Mouse (Mus musculus) midbrain, postnatal 0 days (tissue): ENCODE measurements around the gene Rbfox2. TPM values are rescaled to one million over a fixed set of nuclear protein-coding genes. Genes with fewer than 3 reads are reported as not detected.

Experiments used
- ATAC-seq: fragments of 200-750 bp; cut with Nextera tagmentation; 2 replicates; pipeline ENCODE4 v1.8.0; 2017; ENCODE audit warnings: moderate number of reproducible peaks, mild to moderate bottlenecking, moderate TSS enrichment, moderate library complexity; ENCODE audit not compliant: low FRiP score
- DNase-seq: peaks from one replicate; pipeline ENCODE4 v3.0.0-alpha.2; 2015; ENCODE audit warnings: low spot score
- H3K27ac ChIP-seq: fragments of 300-500 bp; sonication (generic); 2 replicates; pipeline ENCODE4 v1.5.1; 2014; ENCODE audit warnings: low read depth, mild to moderate bottlenecking, low read length, mixed read lengths
- H3K27me3 ChIP-seq: fragments of 300-500 bp; sonication (generic); 2 replicates; pipeline ENCODE4 v1.6.1; 2014; ENCODE audit warnings: low read length, control low read depth, mixed read lengths; ENCODE audit not compliant: insufficient read depth
- H3K36me3 ChIP-seq: fragments of 300-500 bp; sonication (generic); 2 replicates; pipeline ENCODE4 v1.6.1; 2014; ENCODE audit warnings: low read length, control low read depth, mixed read lengths; ENCODE audit not compliant: insufficient read depth
- H3K4me1 ChIP-seq: fragments of 300-500 bp; sonication (generic); 2 replicates; pipeline ENCODE4 v1.6.1; 2014; ENCODE audit warnings: mild to moderate bottlenecking, control low read depth, antibody characterized with exemption, low read length, mixed read lengths; ENCODE audit not compliant: insufficient read depth
- H3K4me2 ChIP-seq: fragments of 300-500 bp; sonication (generic); 2 replicates; pipeline ENCODE4 v1.6.1; 2014; ENCODE audit warnings: low read depth, mild to moderate bottlenecking, low read length, mixed read lengths; ENCODE audit not compliant: poor library complexity, severe bottlenecking
- H3K4me3 ChIP-seq: fragments of 300-500 bp; sonication (generic); 2 replicates; pipeline ENCODE4 v1.5.1; 2014; ENCODE audit warnings: low read depth, mild to moderate bottlenecking, low read length, moderate library complexity
- H3K9ac ChIP-seq: fragments of 300-500 bp; sonication (generic); replicated peaks from 2 replicates; pipeline ENCODE4 v1.6.1; 2014; ENCODE audit warnings: mild to moderate bottlenecking, low read length, moderate library complexity, mixed read lengths; ENCODE audit not compliant: poor library complexity, severe bottlenecking
- H3K9me3 ChIP-seq: fragments of 300-500 bp; sonication (generic); 2 replicates; pipeline ENCODE4 v1.6.1; 2016; ENCODE audit warnings: low read length, control low read depth
- CTCF ChIP-seq: IDR thresholded peaks from 2 replicates; pipeline ENCODE4 v1.5.1; 2016; ENCODE audit warnings: antibody characterized with exemption, mild to moderate bottlenecking
- WGBS: fragments of 180-500 bp; shearing (Covaris S2); extraction: QIAGEN DNeasy Blood & Tissue Kit; methylation state at CpG from one replicate; pipeline ENCODE4 v1.1.7; 2014; 5-methylcytosine and 5-hydroxymethylcytosine counted together
- polyA plus RNA-seq: library from polyadenylated mRNA; unstranded; fragments of >200 nt; fragmentation: Nextera tagmentation; extraction: Ambion mirVana; gene quantifications from 2 replicates; pipeline ENCODE4 v1.2.1, GENCODE M21; 2015
- total RNA-seq: library from RNA; depleted of rRNA; stranded (reverse); fragments of >200 nt; gene quantifications from 2 replicates; pipeline ENCODE4 v1.2.3, GENCODE M21; 2014

Gene Rbfox2
- total and polyA plus RNA-seq, 2 experiments from 2014 or later, result 96.6 to 360 TPM

DNA sequence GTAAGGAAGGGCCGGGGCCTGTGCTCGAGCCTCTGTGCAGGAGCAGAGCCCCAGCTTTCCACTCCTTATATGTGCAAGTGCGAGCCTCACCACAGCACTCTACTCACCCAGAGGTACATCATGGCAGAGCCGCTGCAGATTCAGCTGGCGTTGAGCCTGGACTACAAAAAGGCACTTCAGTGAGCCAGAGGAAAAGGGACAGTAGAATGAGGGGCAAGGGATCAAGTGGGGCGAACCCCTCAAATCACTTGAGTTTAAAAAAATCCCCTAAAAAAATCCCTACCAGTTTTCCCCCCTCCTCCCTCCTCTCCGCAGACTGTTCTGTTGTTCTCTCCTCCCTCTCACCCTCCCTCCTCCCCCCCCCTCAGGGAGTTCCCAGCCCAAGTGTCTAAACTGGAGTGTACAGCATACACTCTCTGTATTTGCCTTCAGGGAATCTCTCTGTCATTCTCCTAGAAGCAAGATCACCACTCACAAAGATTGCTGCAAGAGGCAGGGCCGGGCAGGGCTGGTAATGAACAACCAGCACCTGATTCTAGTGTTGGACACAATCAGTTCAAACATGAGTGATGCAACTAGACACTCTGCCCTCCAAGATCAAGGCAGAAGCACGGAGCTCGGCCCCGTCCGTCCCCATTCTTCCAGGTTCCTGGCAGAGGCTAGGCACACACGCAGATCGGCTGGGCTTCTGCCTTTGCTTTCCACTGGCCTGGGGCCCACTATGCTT is 103.4 kb downstream of the Rbfox2 start:
- Histone ChIP-seq H3K36me3 (0 out of 2 replicates have a peak, but pooled peaks cover 2% of the 10 kb centered on the region), H3K4me1 (peaks cover 6% of the 10 kb centered on the region; the same call in 1 of the 2 replicates), H3K4me2 (no peak overlapping the region), H3K9me3 (no peaks in the 10 kb centered on the region), H3K9ac (no peak overlapping the region), H3K27me3 (no peaks in the 10 kb centered on the region), H3K4me3 (no peak overlapping the region), H3K27ac (peak overlapping the region; percentile 47; the same call in 1 of the 2 replicates)
- no peak for TF ChIP-seq CTCF
- DNase-seq, result no peak
- no peak for ATAC-seq
- WGBS, result 48% methylated on average over 14 of the region's 14 CpGs

DNA sequence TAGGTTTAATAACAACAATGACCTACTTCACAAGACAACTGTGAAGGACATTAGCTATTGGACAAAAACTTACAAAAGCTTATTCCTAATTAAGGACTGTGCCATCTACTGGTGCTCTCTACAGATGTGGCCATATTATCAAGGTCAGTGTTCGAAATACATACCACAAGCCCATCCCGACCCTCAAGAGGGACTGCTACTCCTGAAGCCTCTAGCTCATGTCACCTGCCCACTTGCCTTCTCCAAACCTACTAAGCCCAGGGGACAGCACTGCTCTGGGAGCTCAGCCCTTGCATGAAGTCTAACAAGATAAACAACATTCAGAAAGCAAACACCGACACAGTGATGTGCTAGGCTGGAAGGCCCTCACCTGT is 103.9 kb downstream of the Rbfox2 start:
- no peak for TF ChIP-seq CTCF
- DNase-seq (no peak), ATAC-seq (no peak)
- Histone ChIP-seq H3K4me1 (peaks cover 6% of the 10 kb centered on the region; the same call in 1 of the 2 replicates), H3K27ac (no peak overlapping the region; the same call in 1 of the 2 replicates), H3K4me3 (no peak overlapping the region), H3K27me3 (no peaks in the 10 kb centered on the region), H3K9me3 (no peaks in the 10 kb centered on the region), H3K9ac (no peak overlapping the region), H3K36me3 (0 out of 2 replicates have a peak, but pooled peaks cover 2% of the 10 kb centered on the region), H3K4me2 (no peak overlapping the region)
- 83% methylated on average over 3 of the region's 3 CpGs for WGBS

DNA sequence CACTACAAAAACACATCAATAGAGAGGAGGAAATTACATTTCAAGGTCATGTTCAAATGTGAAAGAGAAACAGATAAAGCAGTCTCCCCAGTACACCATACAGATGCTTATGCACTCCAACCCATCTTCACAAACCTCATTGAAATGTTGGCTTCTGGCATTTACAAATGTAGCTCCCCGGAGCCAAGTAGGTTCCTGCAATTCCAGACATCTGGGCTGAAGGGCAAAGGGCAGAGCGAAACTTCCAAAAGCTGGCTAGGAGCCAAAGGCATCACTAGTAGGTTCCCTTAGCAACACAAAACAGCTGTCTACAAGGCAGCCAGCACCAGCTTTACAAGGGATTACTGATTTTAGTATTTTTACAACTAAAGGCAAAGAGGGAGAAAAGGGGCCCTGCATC is 104.6 kb downstream of the Rbfox2 start:
- Histone ChIP-seq H3K36me3 (0 out of 2 replicates have a peak, but pooled peaks cover 2% of the 10 kb centered on the region), H3K27ac (no peak overlapping the region)

DNA sequence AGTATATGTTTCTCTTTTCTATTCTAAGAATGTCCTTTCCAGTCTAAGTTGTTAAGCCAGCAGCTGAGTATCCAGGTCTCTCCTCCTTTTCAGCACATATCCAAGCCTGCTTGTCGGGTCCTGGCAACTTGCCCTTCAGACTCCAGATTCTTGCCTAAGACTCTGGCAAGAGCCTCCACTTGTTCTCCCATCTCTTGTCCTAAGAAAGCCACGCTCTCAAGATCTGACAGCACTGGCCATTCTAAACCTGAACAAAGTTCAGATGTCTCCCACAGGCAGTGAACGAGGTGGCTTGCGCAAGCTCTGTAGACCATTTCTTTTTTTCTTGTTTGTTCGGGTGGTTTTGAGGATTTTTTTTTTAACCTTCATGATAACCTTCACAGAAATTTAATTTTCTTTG is 110.0 kb downstream of the Rbfox2 start:
- 79% methylated on average over 5 of the region's 5 CpGs for WGBS
- DNase-seq (peak; percentile 48), ATAC-seq (no peak)
- no peak for TF ChIP-seq CTCF
- H3K4me3 ChIP-seq, result no peak overlapping the region
- H3K9ac ChIP-seq, result no peak overlapping the region
- no peak overlapping the region for H3K4me2 ChIP-seq
- no peaks in the 10 kb centered on the region for H3K4me1 ChIP-seq
- H3K27ac ChIP-seq, result no peak overlapping the region
- H3K9me3 ChIP-seq, result no peaks in the 10 kb centered on the region
- H3K27me3 ChIP-seq, result no peaks in the 10 kb centered on the region
- 0 out of 2 replicates have a peak, but pooled peaks cover 2% of the 10 kb centered on the region for H3K36me3 ChIP-seq

More for the DNA sequence above, 104.6 kb downstream of the Rbfox2 start:
- H3K4me2 ChIP-seq, result no peak overlapping the region
- peaks cover 6% of the 10 kb centered on the region; the same call in 1 of the 2 replicates for H3K4me1 ChIP-seq
- ATAC-seq, result no peak
- TF ChIP-seq CTCF, result no peak
- DNase-seq, result peak; percentile 44
- no peaks in the 10 kb centered on the region for H3K9me3 ChIP-seq
- no peak overlapping the region for H3K9ac ChIP-seq
- no peak overlapping the region for H3K4me3 ChIP-seq
- no peaks in the 10 kb centered on the region for H3K27me3 ChIP-seq
- WGBS, result 28% methylated on average over 2 of the region's 2 CpGs

DNA sequence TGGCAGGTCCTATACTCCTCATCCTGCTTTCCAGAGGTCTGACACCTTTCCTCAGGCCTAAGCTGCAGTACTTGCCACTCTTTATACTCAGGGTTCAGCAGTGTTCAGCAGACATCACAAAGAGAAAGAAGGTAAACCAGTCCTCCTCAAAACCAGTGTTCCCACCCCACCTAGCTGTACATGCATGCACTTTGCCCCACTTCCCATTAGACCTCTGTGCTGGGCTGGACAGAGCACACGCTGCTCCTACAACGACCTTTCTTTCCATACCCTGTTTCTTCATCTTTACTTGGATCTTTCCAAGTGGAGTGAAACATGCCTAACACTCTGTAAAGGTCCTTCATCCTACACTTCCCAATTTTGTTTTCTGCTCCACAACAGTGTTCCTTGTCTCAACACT is 110.8 kb downstream of the Rbfox2 start:
- DNase-seq (no peak), ATAC-seq (no peak)
- Histone ChIP-seq H3K4me3 (no peak overlapping the region), H3K9ac (no peak overlapping the region), H3K27ac (no peak overlapping the region), H3K9me3 (no peaks in the 10 kb centered on the region), H3K4me2 (no peak overlapping the region), H3K36me3 (0 out of 2 replicates have a peak, but pooled peaks cover 2% of the 10 kb centered on the region), H3K4me1 (no peaks in the 10 kb centered on the region), H3K27me3 (no peaks in the 10 kb centered on the region)
- no peak for TF ChIP-seq CTCF
- WGBS, result 93% methylated on average over 2 of the region's 2 CpGs

DNA sequence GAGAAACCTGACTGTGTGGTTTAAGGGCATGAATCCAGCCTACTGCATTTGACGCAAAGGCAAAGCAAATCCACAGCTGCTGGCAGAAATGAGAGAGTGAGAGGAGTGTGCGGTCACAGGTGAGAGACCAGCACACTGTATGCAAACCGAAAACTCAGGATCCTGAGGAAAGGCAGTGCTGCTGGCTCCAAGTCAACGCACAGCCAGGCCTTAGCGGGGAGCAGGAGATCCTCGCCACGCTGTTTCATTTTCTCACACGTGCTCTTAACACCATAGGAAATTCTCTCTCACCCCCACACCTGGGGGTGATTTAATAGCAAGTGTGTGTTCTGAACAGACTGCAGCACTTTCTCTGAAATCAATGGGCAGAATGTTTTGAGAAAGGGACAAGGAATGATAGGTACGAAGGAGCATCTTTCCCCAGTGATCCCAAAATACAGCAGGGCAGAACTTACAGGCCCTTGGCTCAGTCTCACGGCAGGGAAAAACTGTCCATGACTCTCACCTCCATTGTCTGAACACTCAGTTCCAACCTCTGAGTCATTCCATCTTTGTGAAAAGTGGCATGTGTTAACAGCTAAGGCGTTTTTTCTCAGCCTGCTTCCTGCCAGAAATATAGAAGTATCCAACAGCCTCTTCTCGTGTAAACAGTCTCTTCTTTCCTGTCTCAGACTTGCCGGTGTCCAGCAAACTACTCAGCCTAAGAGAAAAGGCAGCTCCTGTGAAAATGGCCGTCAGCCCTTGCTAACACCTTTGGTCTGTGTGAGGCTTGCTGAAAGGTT is 114.5 kb downstream of the Rbfox2 start:
- Histone ChIP-seq H3K27ac (peak overlapping the region; percentile 18; the same call in 1 of the 2 replicates), H3K9ac (no peak overlapping the region), H3K4me1 (no peaks in the 10 kb centered on the region), H3K4me2 (no peak overlapping the region), H3K36me3 (no peaks in the 10 kb centered on the region), H3K9me3 (no peaks in the 10 kb centered on the region), H3K4me3 (no peak overlapping the region), H3K27me3 (no peaks in the 10 kb centered on the region)
- no peak for TF ChIP-seq CTCF
- ATAC-seq (no peak), DNase-seq (no peak)
- WGBS, result 72% methylated on average over 14 of the region's 14 CpGs
